Mouse (Mus musculus) CD4-positive, CD25-positive, alpha-beta regulatory T cell, adult 2 months (primary cell): ENCODE results near the gene Uso1.

Experiments
- DNase-seq: peaks from one replicate; pipeline ENCODE4 v3.0.0-alpha.2; 2012; ENCODE audit warnings: low read depth, low spot score

Gene Uso1

GRCm38 (mm10) chr5:92234939-92235557, 97.3 kb downstream of the Uso1 start:
- DNase-seq = peak; percentile 44

GRCm38 (mm10) chr5:92239333-92240232, 101.8 kb downstream of the Uso1 start:
- DNase-seq = peak; percentile 56

GRCm38 (mm10) chr5:92240769-92241168, 103.0 kb downstream of the Uso1 start:
- no peak for DNase-seq

GRCm38 (mm10) chr5:92244900-92245299, 107.2 kb downstream of the Uso1 start:
- DNase-seq = no peak

GRCm38 (mm10) chr5:92245483-92245882, 107.7 kb downstream of the Uso1 start:
- DNase-seq = peak; percentile 54

GRCm38 (mm10) chr5:92248614-92249013, 110.9 kb downstream of the Uso1 start:
- DNase-seq = no peak

- no peak for DNase-seq
Observed at GRCm38 (mm10) chr5:92252031-92252430, 114.3 kb downstream of the Uso1 start.
